Mouse (Mus musculus): Measurements from ENCODE around the gene Mrpl21.

- 0 out of 2 replicates have a peak, but pooled peaks have one; percentile 5 for TF ChIP-seq HCFC1 (IDR thresholded peaks at IDR 0.05; ENCODE audit: borderline replicate concordance, insufficient read depth, low read length)
- TF ChIP-seq MAFK (IDR thresholded peaks at IDR 0.05; ENCODE audit: insufficient read depth, low read depth, low read length) = no peak
- TF ChIP-seq ZNF384 (IDR thresholded peaks at IDR 0.05; ENCODE audit: low read depth, low read length) = peak; percentile 86
Measured at GRCm38 (mm10) chr19:3324931-3325711, 42.4 kb downstream of the Mrpl21 start.
